Mouse (Mus musculus) liver, postnatal 0 days (tissue): ENCODE results near the gene Slc25a39.

Source experiments
- CTCF ChIP-seq: sonication (generic); IDR thresholded peaks from 2 replicates; pipeline ENCODE4 v1.5.1; 2016; ENCODE audit warnings: antibody characterized with exemption, low read depth
- EP300 ChIP-seq: IDR thresholded peaks from 2 replicates; pipeline ENCODE4 v1.6.1; 2016; ENCODE audit warnings: antibody characterized with exemption, low read depth, mild to moderate bottlenecking

DNA sequence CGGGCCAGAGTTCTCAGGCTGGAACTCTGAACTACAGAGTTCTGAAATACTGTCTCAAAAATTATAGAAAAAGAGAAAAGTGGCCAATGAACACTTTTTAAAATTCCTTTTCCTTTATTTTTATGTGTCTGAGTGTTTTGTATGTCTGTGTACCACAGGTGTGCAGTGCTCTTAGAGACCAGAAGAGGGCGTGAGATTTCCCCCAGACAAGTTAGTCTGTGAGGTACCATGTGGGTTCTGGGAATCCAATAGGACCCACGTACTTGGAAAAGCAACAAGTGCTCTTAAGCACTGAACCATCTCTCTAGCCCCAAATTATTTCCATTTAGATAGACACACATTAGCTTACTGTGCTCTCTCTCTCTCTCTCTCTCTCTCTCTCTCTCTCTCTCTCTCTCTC is 33.7 kb upstream of the Slc25a39 start:
- TF ChIP-seq CTCF (peak; percentile 38), EP300 (no peak)
